Mouse (Mus musculus) activated CD4-positive, CD25-positive, alpha-beta regulatory T cell, adult 9 weeks (primary cell): Measurements from ENCODE around the gene Ralb. TPM values are rescaled to one million over a fixed set of nuclear protein-coding genes. Genes with fewer than 3 reads are reported as not detected.

Experiments used
- polyA plus RNA-seq: library from polyadenylated mRNA; unstranded; fragments of 100-300 nt; shearing (Covaris generic); gene quantifications from one replicate; pipeline ENCODE4 v1.2.1, GENCODE M21; 2017

Gene Ralb
- 22.7 TPM for polyA plus RNA-seq

DNA sequence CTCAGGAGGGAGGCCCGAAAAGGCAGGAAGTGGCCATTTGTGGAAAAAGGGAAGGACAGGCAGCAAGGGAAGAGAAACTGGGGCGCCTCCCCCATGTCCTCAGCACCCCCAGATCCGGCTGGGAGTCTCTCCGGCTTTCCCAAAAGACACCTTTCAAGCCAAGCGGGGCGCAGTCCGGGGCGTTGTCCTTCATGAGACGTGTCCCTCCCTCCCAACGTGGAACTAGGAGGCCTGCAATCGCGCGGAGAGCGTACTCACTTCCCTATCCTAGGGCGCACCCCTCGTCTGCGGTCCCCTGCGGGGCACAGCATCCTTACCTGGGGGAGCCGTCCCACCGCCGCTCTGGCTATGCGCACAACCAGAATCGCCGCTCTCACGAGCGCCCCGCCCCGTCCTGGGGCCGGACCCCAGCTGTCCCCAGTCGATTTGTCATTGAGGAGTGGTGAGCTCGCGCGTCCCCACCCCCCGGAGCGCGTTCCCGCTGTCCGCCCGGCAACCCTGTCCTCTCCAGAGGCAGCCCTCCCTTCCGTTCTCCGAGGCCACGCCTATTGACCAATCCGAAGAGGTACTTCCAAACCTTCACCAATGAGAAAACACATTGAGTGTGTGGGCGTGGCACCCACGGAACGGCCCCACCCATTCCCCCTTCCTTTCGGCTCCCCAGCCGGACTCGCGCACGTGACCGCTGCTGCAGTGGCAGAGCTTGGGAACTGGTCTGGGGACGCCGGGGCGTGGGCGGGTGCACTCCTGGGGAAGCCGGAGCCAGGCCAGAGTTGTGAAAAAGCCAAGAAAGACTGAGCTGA lies at the start of gene Ralb:
Gene Ralb (minus strand): TSS at position 535 of the 803 bp plus-strand sequence.

GRCm38 (mm10) chr1:119525689-119526591 lies 21.3 kb upstream of the Ralb start, which contains the start of gene Tmem185b:
Gene Tmem185b (plus strand): TSS chr1:119526160.

DNA sequence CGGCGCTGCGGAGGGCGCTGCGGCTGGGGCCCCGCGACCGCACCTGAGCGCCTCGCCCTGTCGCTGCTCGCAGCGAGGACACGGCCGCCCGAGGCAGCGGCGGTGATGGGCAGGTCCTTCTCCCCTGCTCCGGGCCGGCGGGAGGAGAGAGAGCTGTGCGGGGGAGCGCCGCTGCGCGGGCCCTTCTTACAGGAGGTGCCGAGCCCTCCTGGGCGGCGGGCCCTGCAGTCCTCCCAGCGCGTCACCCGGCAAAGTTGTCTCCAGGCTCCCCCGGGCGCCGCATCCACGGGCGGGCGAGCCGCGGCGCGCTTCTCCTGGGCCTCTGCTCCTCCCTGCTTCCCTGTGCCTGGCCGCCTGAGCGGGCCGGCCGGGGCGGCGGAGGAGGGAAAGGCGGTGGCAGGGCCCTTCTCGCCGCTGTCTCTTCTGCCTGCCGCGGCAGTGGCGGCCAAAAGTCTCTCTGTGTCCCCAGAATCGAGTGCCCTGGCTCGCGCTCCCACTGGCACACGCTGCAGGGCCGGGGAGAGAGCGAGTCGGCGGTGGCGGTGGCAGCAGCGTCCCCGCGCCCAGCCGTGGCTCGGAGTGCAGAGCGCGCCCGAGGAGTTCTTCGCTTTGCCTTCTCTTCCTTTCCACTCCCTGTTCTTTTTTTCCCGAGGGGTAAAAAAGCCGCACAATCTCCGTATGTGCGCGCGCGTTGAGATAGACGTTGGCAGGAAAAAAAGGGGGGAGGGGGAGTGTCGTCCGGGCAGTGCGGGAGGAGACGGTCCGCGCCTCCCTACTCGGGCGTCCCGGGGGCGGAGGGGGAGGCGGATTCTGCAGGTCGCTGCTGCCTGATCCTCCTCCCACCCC lies 82.8 kb downstream of the Ralb start, which contains the start of gene Inhbb:
Gene Inhbb (minus strand): TSS at position 673 of the 846 bp plus-strand sequence.

Other genes starting within 250 kb of the Ralb start
- gene Inhbb, start 82.5 kb downstream of the Ralb start, polyA plus RNA-seq = not detected
- 24.4 TPM for gene Tmem185b, start 21.4 kb upstream of the Ralb start, polyA plus RNA-seq
- gene Epb41l5, start 144.2 kb upstream of the Ralb start, polyA plus RNA-seq = 1.8 TPM